Mouse (Mus musculus): ENCODE results near the gene Tbx2.

The Tbx2 gene

DNA sequence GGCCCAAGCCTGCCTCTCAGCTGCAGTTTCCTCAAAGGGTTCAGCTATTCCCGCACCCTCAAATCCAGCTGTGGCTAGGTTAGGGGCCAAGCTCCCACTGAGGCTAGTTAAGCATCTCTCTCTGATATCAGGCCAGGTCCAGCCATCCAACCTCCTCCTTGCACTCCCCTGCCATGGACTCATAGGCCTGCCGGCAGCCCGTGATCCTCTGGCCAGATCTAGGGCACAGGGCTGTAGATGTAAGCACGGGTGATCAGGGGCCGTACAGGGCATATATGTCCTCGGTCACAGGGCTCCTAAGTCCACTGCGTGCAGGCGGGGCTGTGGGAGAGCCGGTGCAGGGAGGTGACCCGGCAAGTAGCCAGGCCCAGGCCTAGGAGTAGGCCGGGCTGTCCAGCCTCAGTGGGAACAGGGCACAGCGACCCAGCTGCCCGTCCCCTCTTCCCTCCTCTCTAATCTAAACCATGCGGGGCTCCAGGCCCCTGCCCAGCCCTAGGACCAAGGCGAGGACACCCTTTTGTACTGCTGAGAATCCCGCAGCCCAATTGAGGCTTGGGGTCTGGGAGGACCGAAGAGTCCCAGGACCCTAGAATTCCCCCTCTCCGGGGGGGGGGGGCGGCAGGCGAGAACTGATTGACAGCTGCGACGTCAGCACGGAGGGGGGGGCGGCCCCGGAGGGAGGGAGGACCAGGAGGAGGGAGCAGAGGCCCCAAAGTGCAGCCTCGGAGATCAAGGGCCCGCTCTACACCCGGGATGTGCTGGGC, 53.5 kb downstream of the Tbx2 start, which contains the start of gene Tbx4:
Gene Tbx4, plus strand, starts transcription at position 758 of the 764 bp plus-strand sequence.
- no peak for DNase-seq (ENCODE audit: extremely low read depth, insufficient read length, low spot score)

- no peak for DNase-seq (ENCODE audit: extremely low read depth, insufficient read length, low spot score)
Observed at GRCm38 (mm10) chr11:85886429-85886785, 54.1 kb downstream of the Tbx2 start.

GRCm38 (mm10) chr11:85887273-85887672, 54.9 kb downstream of the Tbx2 start:
- DNase-seq (ENCODE audit: extremely low read depth, insufficient read length, low spot score): no peak

DNA sequence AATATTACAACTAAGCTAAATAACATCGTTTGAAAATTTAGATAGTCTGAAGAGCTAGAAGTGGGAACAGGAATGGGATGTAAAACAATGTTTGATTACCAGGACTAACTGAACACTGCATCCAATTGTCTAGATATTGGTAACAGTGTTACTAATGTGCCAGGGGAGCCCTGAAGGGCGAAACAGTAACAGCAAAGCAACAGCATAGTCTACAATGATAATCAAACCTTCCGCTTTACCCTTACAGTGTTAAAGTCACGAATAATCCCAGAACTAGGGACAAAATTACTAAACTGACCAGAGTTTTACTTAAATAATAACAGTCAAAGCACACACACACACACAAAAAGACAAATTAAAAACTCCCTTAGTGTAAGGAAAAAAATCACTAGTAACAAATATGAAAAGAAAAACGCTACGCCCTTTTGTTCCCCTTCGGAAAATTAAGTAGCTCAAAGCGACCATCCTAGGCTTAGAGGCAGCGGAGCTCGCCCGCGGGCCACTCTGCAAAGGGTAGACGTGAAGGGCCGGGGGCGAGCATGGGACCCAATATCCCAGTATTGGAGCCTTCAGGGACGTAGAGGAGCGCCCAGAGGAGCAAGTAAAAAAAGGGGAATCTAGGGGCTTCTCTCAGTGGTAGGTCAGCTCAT, 55.6 kb downstream of the Tbx2 start:
- DNase-seq (ENCODE audit: extremely low read depth, insufficient read length, low spot score): no peak

GRCm38 (mm10) chr11:85888451-85888961, 56.2 kb downstream of the Tbx2 start:
- no peak for DNase-seq (ENCODE audit: extremely low read depth, insufficient read length, low spot score)

GRCm38 (mm10) chr11:85889056-85889729, 56.8 kb downstream of the Tbx2 start:
- no peak for DNase-seq (ENCODE audit: extremely low read depth, insufficient read length, low spot score)

GRCm38 (mm10) chr11:85889730-85890562, 57.6 kb downstream of the Tbx2 start:
- DNase-seq (ENCODE audit: extremely low read depth, insufficient read length, low spot score): no peak

- DNase-seq (ENCODE audit: extremely low read depth, insufficient read length, low spot score): no peak
Observed at GRCm38 (mm10) chr11:85890563-85890845, 58.2 kb downstream of the Tbx2 start.

GRCm38 (mm10) chr11:85891010-85891691, 58.8 kb downstream of the Tbx2 start:
- no peak for DNase-seq (ENCODE audit: extremely low read depth, insufficient read length, low spot score)
